ENCODE assay signal across 13 mouse cellular contexts in genomic region chr6:120956259-120957161, GRCm38 (mm10). TPM values are rescaled to one million over a fixed set of nuclear protein-coding genes. Genes with fewer than 3 reads are reported as not detected.
DNase-seq lines count a peak whose midpoint lies in the region; ATAC-seq and TF ChIP-seq lines count a peak whose summit lies in the region.
"Had no signal": no experiment of that assay in that cellular context is flagged by ENCODE, and none has a peak within 500 bp of the region (broad histone marks: within the 10 kb centered on the region; RNA-seq: fewer than 3 reads in every experiment).

No protein-coding gene starts in this region.

- H3K27me3 ChIP-seq in stomach, embryonic 14.5 days (ENCODE audit: control insufficient read depth, insufficient read depth, low read length) = no peaks in the 10 kb centered on the region
- no peaks in the 10 kb centered on the region for H3K27me3 ChIP-seq in stomach, postnatal 0 days (ENCODE audit: control insufficient read depth, insufficient read depth, low read length)
- no peaks in the 10 kb centered on the region for H3K27me3 ChIP-seq in liver, embryonic 16.5 days (ENCODE audit: control insufficient read depth, insufficient read depth, low read depth, low read length)

- H3K4me1 ChIP-seq in stomach, embryonic 14.5 days (ENCODE audit: control insufficient read depth, insufficient read depth, low read length) = no peaks in the 10 kb centered on the region
- H3K4me1 ChIP-seq in stomach, postnatal 0 days (replicated peaks; ENCODE audit: control insufficient read depth, insufficient read depth) = no peaks in the 10 kb centered on the region
- H3K4me1 ChIP-seq in liver, embryonic 16.5 days (ENCODE audit: control insufficient read depth, low read depth, low read length) = peaks cover 35% of the 10 kb centered on the region
- H3K4me1 ChIP-seq: midbrain, embryonic 10.5 days had no signal

- no peaks in the 10 kb centered on the region for H3K9me3 ChIP-seq in stomach, embryonic 14.5 days (ENCODE audit: control insufficient read depth, low read depth, low read length)
- no peaks in the 10 kb centered on the region for H3K9me3 ChIP-seq in stomach, postnatal 0 days (ENCODE audit: control insufficient read depth, low read length)
- no peaks in the 10 kb centered on the region for H3K9me3 ChIP-seq in liver, embryonic 16.5 days (replicated peaks; ENCODE audit: control insufficient read depth, low read length)
- H3K9me3 ChIP-seq: heart, embryonic 10.5 days; midbrain, embryonic 10.5 days had no signal

- 85% methylated on average over 11 of the region's 11 CpGs for WGBS in stomach, embryonic 14.5 days
- WGBS in stomach, postnatal 0 days = 84% methylated on average over 11 of the region's 11 CpGs
- 29% methylated on average over 11 of the region's 11 CpGs for WGBS in liver, embryonic 16.5 days (ENCODE audit: insufficient replicate concordance)

- no peak overlapping the region for H3K27ac ChIP-seq in stomach, embryonic 14.5 days (ENCODE audit: low read length)
- H3K27ac ChIP-seq in stomach, postnatal 0 days (replicated peaks) = no peak overlapping the region
- H3K27ac ChIP-seq in liver, embryonic 16.5 days (ENCODE audit: low read length) = peak overlapping the region; percentile 90
- H3K27ac ChIP-seq: heart, embryonic 10.5 days; midbrain, embryonic 10.5 days had no signal

- H3K36me3 ChIP-seq in stomach, embryonic 14.5 days (ENCODE audit: control insufficient read depth, insufficient read depth, low read length) = peaks cover 16% of the 10 kb centered on the region
- H3K36me3 ChIP-seq in stomach, postnatal 0 days (ENCODE audit: control insufficient read depth, insufficient read depth, low read length) = peaks cover 7% of the 10 kb centered on the region; the same call in 1 of the 2 replicates
- peaks cover 19% of the 10 kb centered on the region for H3K36me3 ChIP-seq in liver, embryonic 16.5 days (ENCODE audit: control insufficient read depth, insufficient read depth)

- H3K9ac ChIP-seq in stomach, embryonic 14.5 days (replicated peaks; ENCODE audit: low read depth, low read length) = no peak overlapping the region
- no peak overlapping the region for H3K9ac ChIP-seq in stomach, postnatal 0 days (ENCODE audit: low read length)
- H3K9ac ChIP-seq in liver, embryonic 16.5 days (ENCODE audit: low read depth, low read length) = peak overlapping the region; percentile 41

- H3K4me3 ChIP-seq in stomach, embryonic 14.5 days (ENCODE audit: low read depth, low read length) = no peak overlapping the region
- H3K4me3 ChIP-seq in stomach, postnatal 0 days (ENCODE audit: low read depth, low read length) = no peak overlapping the region
- no peak overlapping the region for H3K4me3 ChIP-seq in liver, embryonic 16.5 days (ENCODE audit: low read depth, low read length)
- H3K4me3 ChIP-seq: heart, embryonic 10.5 days; left cerebral cortex, adult 2 months; midbrain, embryonic 10.5 days had no signal

- ATAC-seq in stomach, embryonic 14.5 days (ENCODE audit: insufficient number of reproducible peaks, insufficient read depth, low FRiP score, low read depth) = peak; percentile 50; the same call in 1 of the 2 replicates
- ATAC-seq in stomach, postnatal 0 days (ENCODE audit: low FRiP score, low TSS enrichment) = no peak
- ATAC-seq in liver, embryonic 16.5 days (ENCODE audit: low read depth) = peak; percentile 96
- no peak for ATAC-seq in frontal cortex, adult (ENCODE audit: low TSS enrichment)

- DNase-seq in stomach, postnatal 0 days (ENCODE audit: low spot score) = no peak
- peak; percentile 91 for DNase-seq in c-Kit-positive CD71-positive TER-119-negative erythroid progenitor cells, embryonic 14.5 days (ENCODE audit: low read depth)
- DNase-seq in thymus, postnatal 36 days = peak; percentile 32 to 41
- DNase-seq in urinary bladder, postnatal 4 days (ENCODE audit: low spot score in 2 of 2) = no peak
- no peak for DNase-seq in layer of hippocampus, postnatal 25 days (ENCODE audit: extremely low spot score in 1 of 2, low spot score in 1 of 2)
- DNase-seq: cerebellum, adult 2 months; kidney, adult 11 months had no signal

- no peak for TF ChIP-seq CTCF in stomach, postnatal 0 days (IDR thresholded peaks at IDR 0.05; ENCODE audit: low read depth)

- H3K4me2 ChIP-seq in stomach, embryonic 14.5 days (replicated peaks; ENCODE audit: low read depth, low read length) = no peak overlapping the region
- no peak overlapping the region for H3K4me2 ChIP-seq in stomach, postnatal 0 days (replicated peaks; ENCODE audit: low read depth)
- H3K4me2 ChIP-seq in liver, embryonic 16.5 days (ENCODE audit: low read depth, low read length) = peak overlapping the region; percentile 30

- no peak for TF ChIP-seq EP300 in stomach, postnatal 0 days (optimal IDR thresholded peaks at IDR 0.05)

RNA-seq across cellular contexts. Expression of gene Bid, which starts 39.9 kb away (rescaled TPM):
- 21.1 and 23.8 TPM in 2 replicates for polyA plus RNA-seq in stomach, embryonic 14.5 days (2014; fragmentation: Nextera tagmentation; extraction: Ambion mirVana)
- 21.6 and 21.8 TPM in 2 replicates for polyA plus RNA-seq in stomach, postnatal 0 days (2015; fragmentation: Nextera tagmentation; extraction: Ambion mirVana)
- 20.2 and 21.5 TPM in 2 replicates for polyA plus RNA-seq in liver, embryonic 16.5 days (2015; fragmentation: Nextera tagmentation; extraction: Ambion mirVana)
- total RNA-seq in layer of hippocampus, postnatal 25 days (2021) = 10 to 100 TPM; 13.5 to 16.5 TPM

Comparison
In these comparisons a context has a peak if more than half of its experiments do, and no peak if none do; other contexts are left out.
1. ATAC-seq: peak in stomach, embryonic 14.5 days (single experiment) and liver, embryonic 16.5 days (single experiment); none in stomach, postnatal 0 days (single experiment) and frontal cortex, adult (single experiment).
2. DNase-seq: peak in c-Kit-positive CD71-positive TER-119-negative erythroid progenitor cells, embryonic 14.5 days (single experiment) and thymus, postnatal 36 days (2 of 2); none in stomach, postnatal 0 days (single experiment), urinary bladder, postnatal 4 days (0 of 2) and layer of hippocampus, postnatal 25 days (0 of 2).